Mouse (Mus musculus) liver, adult 2 months (tissue): ENCODE measurements around the gene Fbxl22. TPM values are rescaled to one million over a fixed set of nuclear protein-coding genes. Genes with fewer than 3 reads are reported as not detected.

Source experiments
- DNase-seq: peaks from one replicate; pipeline ENCODE4 v3.0.0-alpha.2; 2011; ENCODE audit warnings: low read depth, low spot score; ENCODE audit errors: extremely low read depth
- H3K27ac ChIP-seq: fragments of 200-500 bp; replicated peaks from 2 replicates; pipeline ENCODE4 v1.5.1; 2012; ENCODE audit warnings: low read depth, mild to moderate bottlenecking, control low read depth, inconsistent platforms, low read length; ENCODE audit not compliant: insufficient read depth
- H3K27me3 ChIP-seq: fragments of 200-500 bp; 2 replicates; pipeline ENCODE4 v1.6.1; 2012; ENCODE audit warnings: mild to moderate bottlenecking, moderate library complexity, low read length, inconsistent platforms; ENCODE audit not compliant: control insufficient read depth, insufficient read depth
- H3K36me3 ChIP-seq: fragments of 200-500 bp; 2 replicates; pipeline ENCODE4 v1.6.1; 2012; ENCODE audit warnings: low read length, inconsistent platforms; ENCODE audit not compliant: control insufficient read depth, insufficient read depth
- H3K4me1 ChIP-seq: fragments of 200-500 bp; 2 replicates; pipeline ENCODE4 v1.6.1; 2011; ENCODE audit warnings: low read length; ENCODE audit not compliant: control insufficient read depth, insufficient read depth
- H3K4me3 ChIP-seq: fragments of 200-500 bp; 2 replicates; pipeline ENCODE4 v1.5.1; 2011; ENCODE audit warnings: low read depth, mild to moderate bottlenecking, control low read depth, low read length, moderate library complexity; ENCODE audit not compliant: insufficient read depth
- H3K79me2 ChIP-seq: fragments of 200-500 bp; 2 replicates; pipeline ENCODE4 v1.6.1; 2012; ENCODE audit warnings: inconsistent platforms, mild to moderate bottlenecking, low read length, moderate library complexity; ENCODE audit not compliant: control insufficient read depth, insufficient read depth
- H3K9ac ChIP-seq: fragments of 200-500 bp; 2 replicates; pipeline ENCODE4 v1.6.1; 2012; ENCODE audit warnings: low read depth, mild to moderate bottlenecking, control low read depth, inconsistent platforms, low read length
- CTCF ChIP-seq: fragments of 200-500 bp; IDR thresholded peaks from 2 replicates; pipeline ENCODE4 v1.5.1; 2011; ENCODE audit warnings: low read depth, low read length, control low read depth
- POLR2A ChIP-seq: fragments of 200-500 bp; IDR thresholded peaks from 2 replicates; pipeline ENCODE4 v1.6.1; 2011; ENCODE audit warnings: low read length, control low read depth; ENCODE audit not compliant: insufficient read depth; ENCODE audit errors: extremely low read depth
- WGBS: fragments of 180-500 bp; shearing (Covaris S2); methylation state at CpG from one replicate; pipeline ENCODE4 v1.1.7; 2018; 5-methylcytosine and 5-hydroxymethylcytosine counted together
- polyA plus RNA-seq: library from polyadenylated mRNA; depleted of rRNA; stranded (reverse); fragments of >200 nt; gene quantifications from 2 replicates; pipeline ENCODE4 v1.2.3, GENCODE M21; 2012
- total RNA-seq: library from RNA; depleted of rRNA; stranded (reverse); fragments of >200 nt; gene quantifications from 2 replicates; pipeline ENCODE4 v1.2.3, GENCODE M21; 2014

Fbxl22 gene
- total and polyA plus RNA-seq, 2 experiments, result 0.18 to 0.39 TPM

DNA sequence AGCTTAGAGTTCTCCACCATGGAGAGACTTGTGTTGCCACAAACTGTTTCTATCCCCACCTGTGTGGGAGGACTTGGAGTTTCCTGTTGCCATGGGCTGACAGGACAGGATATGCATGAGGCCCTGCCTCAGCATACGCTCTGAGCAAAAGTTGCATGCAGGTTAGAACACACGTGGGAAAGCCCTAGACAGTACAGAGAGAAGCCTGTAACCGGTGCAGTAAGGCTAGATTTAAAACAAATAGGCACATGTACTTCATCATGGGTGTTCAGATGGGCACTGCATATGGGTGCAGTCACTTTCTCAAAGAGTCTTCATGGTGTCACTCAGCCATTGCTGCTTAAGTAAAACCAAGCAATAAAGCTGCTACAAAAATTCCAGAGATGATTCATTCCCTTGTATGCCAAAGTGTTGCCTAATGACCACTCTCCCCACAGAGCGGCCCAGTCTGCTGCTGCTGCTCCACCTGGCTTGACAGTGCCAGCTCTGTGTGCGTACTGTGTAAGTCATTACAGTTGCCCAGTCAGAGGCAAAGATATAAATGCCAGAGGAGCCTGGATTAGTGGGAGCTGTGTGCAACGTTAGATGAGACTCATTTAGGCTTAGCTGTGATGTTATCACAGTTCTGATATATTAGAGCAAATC, 2.0 kb upstream of the Fbxl22 start:
- TF ChIP-seq CTCF, result no peak
- TF ChIP-seq POLR2A, result no peak
- DNase-seq, result no peak

DNA sequence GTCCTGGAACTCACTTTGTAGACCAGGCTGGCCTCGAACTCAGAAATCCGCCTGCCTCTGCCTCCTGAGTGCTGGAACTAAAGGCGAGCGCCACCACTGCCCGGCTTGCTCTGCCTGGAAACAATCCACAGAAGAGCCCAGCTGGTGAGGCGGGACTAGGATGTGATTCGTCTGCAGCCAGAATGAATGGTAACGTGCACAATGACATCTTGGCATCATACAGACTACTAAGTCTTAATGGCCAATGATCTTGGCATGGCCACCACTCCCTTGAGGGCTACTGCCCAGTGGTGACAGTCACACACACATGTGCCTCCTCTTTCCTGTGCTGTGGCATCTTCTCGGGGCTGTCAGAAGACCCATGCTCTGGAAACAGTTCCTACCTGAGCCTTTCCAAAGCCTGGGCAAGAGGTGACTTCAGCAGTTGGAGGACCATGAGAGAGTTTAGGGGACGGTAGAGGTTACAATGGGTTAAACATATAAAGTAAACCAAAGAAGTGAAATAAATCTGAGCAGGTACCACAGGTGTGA, 1.4 kb upstream of the Fbxl22 start:
- Histone ChIP-seq H3K27me3 (no peaks in the 10 kb centered on the region), H3K79me2 (no peaks in the 10 kb centered on the region), H3K27ac (no peak overlapping the region), H3K36me3 (peaks cover 39% of the 10 kb centered on the region), H3K9ac (no peak overlapping the region), H3K4me1 (peaks cover 10% of the 10 kb centered on the region), H3K4me3 (no peak overlapping the region)
- 88% methylated on average over 10 of the region's 10 CpGs for WGBS
- DNase-seq, result no peak
- TF ChIP-seq CTCF, result no peak
- no peak for TF ChIP-seq POLR2A

More for the DNA sequence above, 2.0 kb upstream of the Fbxl22 start:
- Histone ChIP-seq H3K4me3 (no peak overlapping the region), H3K79me2 (no peaks in the 10 kb centered on the region), H3K36me3 (peaks cover 41% of the 10 kb centered on the region), H3K4me1 (peaks cover 9% of the 10 kb centered on the region), H3K27me3 (no peaks in the 10 kb centered on the region), H3K27ac (no peak overlapping the region), H3K9ac (no peak overlapping the region)
- WGBS, result 70% methylated on average over 6 of the region's 6 CpGs

GRCm38 (mm10) chr9:66515115-66515514, 722 bp upstream of the Fbxl22 start:
- no peaks in the 10 kb centered on the region for H3K79me2 ChIP-seq
- peaks cover 34% of the 10 kb centered on the region for H3K36me3 ChIP-seq
- H3K4me3 ChIP-seq, result no peak overlapping the region
- H3K4me1 ChIP-seq, result peaks cover 15% of the 10 kb centered on the region
- WGBS, result 74% methylated on average over 2 of the region's 2 CpGs
- H3K27ac ChIP-seq, result no peak overlapping the region
- H3K9ac ChIP-seq, result no peak overlapping the region
- TF ChIP-seq CTCF, result no peak
- no peak for TF ChIP-seq POLR2A
- H3K27me3 ChIP-seq, result no peaks in the 10 kb centered on the region
- no peak for DNase-seq

GRCm38 (mm10) chr9:66513661-66514255, 635 bp downstream of the Fbxl22 start:
- Histone ChIP-seq H3K4me1 (peaks cover 15% of the 10 kb centered on the region), H3K9ac (no peak overlapping the region), H3K79me2 (no peaks in the 10 kb centered on the region), H3K27ac (peak overlapping the region; percentile 17; the same call in 1 of the 2 replicates), H3K4me3 (no peak overlapping the region), H3K36me3 (peaks cover 25% of the 10 kb centered on the region), H3K27me3 (no peaks in the 10 kb centered on the region)
- no peak for TF ChIP-seq POLR2A
- DNase-seq, result peak; percentile 32
- WGBS, result 58% methylated on average over 4 of the region's 4 CpGs

DNA sequence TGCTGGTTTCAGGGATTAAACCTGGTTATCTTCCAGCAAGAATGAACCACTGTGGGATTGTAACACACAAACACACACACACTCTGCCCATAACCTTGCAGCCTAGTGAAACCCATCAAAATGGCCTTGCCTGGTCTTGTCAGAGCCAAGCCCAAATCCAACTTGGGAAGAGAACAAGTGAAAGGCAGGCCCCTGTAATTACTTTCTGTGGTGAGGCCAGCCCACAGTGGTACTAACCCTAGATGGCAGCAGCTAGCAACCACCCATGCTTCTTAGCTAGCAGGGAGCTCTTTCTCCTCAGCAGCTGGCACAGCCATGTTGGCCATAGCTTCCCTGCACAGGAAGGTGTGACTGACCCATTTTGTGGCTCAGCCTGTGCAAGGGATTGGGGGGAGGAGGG, 1.2 kb downstream of the Fbxl22 start:
- H3K79me2 ChIP-seq, result no peaks in the 10 kb centered on the region
- H3K27me3 ChIP-seq, result no peaks in the 10 kb centered on the region
- no peak for DNase-seq
- H3K27ac ChIP-seq, result 0 out of 2 replicates have a peak overlapping the region, but pooled peaks have one; percentile 20
- H3K4me3 ChIP-seq, result no peak overlapping the region
- TF ChIP-seq CTCF (0 out of 2 replicates have a peak, but pooled peaks have one; percentile 4), POLR2A (no peak)
- H3K4me1 ChIP-seq, result peaks cover 15% of the 10 kb centered on the region
- H3K36me3 ChIP-seq, result peaks cover 20% of the 10 kb centered on the region
- no peak overlapping the region for H3K9ac ChIP-seq

DNA sequence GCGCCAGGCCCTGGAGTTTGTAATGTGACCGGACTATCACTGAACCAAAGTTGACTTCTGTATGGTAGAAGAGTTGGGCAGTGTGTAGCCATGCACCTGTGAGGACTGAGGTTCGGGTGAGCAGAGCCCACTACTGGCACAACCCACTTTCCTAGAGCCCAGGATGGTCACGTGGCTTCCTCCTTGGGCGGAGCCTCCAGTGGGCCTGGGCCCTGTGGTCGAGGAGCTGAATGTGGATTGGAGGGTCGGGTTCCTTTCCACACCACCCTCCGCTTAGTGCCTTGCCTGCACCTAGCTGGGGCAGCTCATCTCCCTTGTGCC, 2.1 kb downstream of the Fbxl22 start:
- Histone ChIP-seq H3K4me1 (peaks cover 15% of the 10 kb centered on the region), H3K27me3 (no peaks in the 10 kb centered on the region), H3K9ac (peak overlapping the region; percentile 89), H3K36me3 (peaks cover 12% of the 10 kb centered on the region; the same call in 1 of the 2 replicates), H3K79me2 (no peaks in the 10 kb centered on the region), H3K27ac (peak overlapping the region; percentile 90), H3K4me3 (peak overlapping the region; percentile 73)
- peak; percentile 75 for DNase-seq
- WGBS, result 0% methylated on average over 8 of the region's 8 CpGs
- TF ChIP-seq POLR2A (peak; percentile 78; the same call in 1 of the 2 replicates), CTCF (0 out of 2 replicates have a peak, but pooled peaks have one; percentile 4)
